Mouse (Mus musculus) heart, embryonic 13.5 days (tissue): ENCODE measurements around the gene Tmcc3. TPM values are rescaled to one million over a fixed set of nuclear protein-coding genes. Genes with fewer than 3 reads are reported as not detected.

Source experiments
- ATAC-seq: fragments of 200-750 bp; cut with Nextera tagmentation; 2 replicates; pipeline ENCODE4 v1.8.0; 2017; ENCODE audit warnings: moderate TSS enrichment; ENCODE audit not compliant: insufficient number of reproducible peaks, low FRiP score, low TSS enrichment; ENCODE audit errors: extremely low read depth
- H3K27ac ChIP-seq: fragments of 300-500 bp; sonication (generic); replicated peaks from 2 replicates; pipeline ENCODE4 v1.5.1; 2015; ENCODE audit warnings: moderate library complexity, mild to moderate bottlenecking, inconsistent platforms
- H3K27me3 ChIP-seq: fragments of 300-500 bp; sonication (generic); replicated peaks from 2 replicates; pipeline ENCODE4 v1.6.1; 2015; ENCODE audit warnings: mild to moderate bottlenecking, inconsistent platforms
- H3K36me3 ChIP-seq: fragments of 300-500 bp; sonication (generic); 2 replicates; pipeline ENCODE4 v1.6.1; 2015; ENCODE audit warnings: mild to moderate bottlenecking, inconsistent platforms
- H3K4me1 ChIP-seq: fragments of 300-500 bp; sonication (generic); 2 replicates; pipeline ENCODE4 v1.6.1; 2015; ENCODE audit warnings: inconsistent platforms
- H3K4me2 ChIP-seq: fragments of 300-500 bp; sonication (generic); 2 replicates; pipeline ENCODE4 v1.6.1; 2015; ENCODE audit warnings: inconsistent platforms, mild to moderate bottlenecking, moderate library complexity
- H3K4me3 ChIP-seq: fragments of 300-500 bp; sonication (generic); 2 replicates; pipeline ENCODE4 v1.5.1; 2015; ENCODE audit warnings: moderate library complexity, mild to moderate bottlenecking, inconsistent platforms
- H3K9ac ChIP-seq: fragments of 300-500 bp; sonication (generic); 2 replicates; pipeline ENCODE4 v1.6.1; 2015; ENCODE audit warnings: inconsistent platforms, mild to moderate bottlenecking, moderate library complexity
- H3K9me3 ChIP-seq: fragments of 300-500 bp; sonication (generic); 2 replicates; pipeline ENCODE4 v1.6.1; 2016; ENCODE audit warnings: inconsistent platforms
- WGBS: fragments of 180-500 bp; shearing (Covaris S2); methylation state at CpG from one replicate; pipeline ENCODE4 v1.1.7; 2015; ENCODE audit warnings: mixed read lengths; 5-methylcytosine and 5-hydroxymethylcytosine counted together
- polyA plus RNA-seq: library from polyadenylated mRNA; unstranded; fragments of >200 nt; fragmentation: Nextera tagmentation; extraction: Ambion mirVana; gene quantifications from 2 replicates; pipeline ENCODE4 v1.2.1, GENCODE M21; 2015

Gene Tmcc3
- polyA plus RNA-seq, result 6.2 and 7.3 TPM in 2 replicates

GRCm38 (mm10) chr10:94311511-94312006 is at the start of gene Tmcc3:
TSS of gene Tmcc3 (plus strand) at chr10:94311949.
- Histone ChIP-seq H3K4me2 (peak within 1 kb of the TSS; percentile 91), H3K4me3 (peak within 1 kb of the TSS; percentile 57), H3K9ac (peak within 1 kb of the TSS; percentile 77), H3K4me1 (peaks cover 8% of the 10 kb centered on the region; the same call in 1 of the 2 replicates), H3K36me3 (no peaks in the 10 kb centered on the region), H3K27me3 (peaks cover 29% of the 10 kb centered on the region), H3K9me3 (no peaks in the 10 kb centered on the region), H3K27ac (no peak within 1 kb of the TSS)
- WGBS, result 3% methylated on average over 19 of the region's 19 CpGs
- no peak for ATAC-seq

DNA sequence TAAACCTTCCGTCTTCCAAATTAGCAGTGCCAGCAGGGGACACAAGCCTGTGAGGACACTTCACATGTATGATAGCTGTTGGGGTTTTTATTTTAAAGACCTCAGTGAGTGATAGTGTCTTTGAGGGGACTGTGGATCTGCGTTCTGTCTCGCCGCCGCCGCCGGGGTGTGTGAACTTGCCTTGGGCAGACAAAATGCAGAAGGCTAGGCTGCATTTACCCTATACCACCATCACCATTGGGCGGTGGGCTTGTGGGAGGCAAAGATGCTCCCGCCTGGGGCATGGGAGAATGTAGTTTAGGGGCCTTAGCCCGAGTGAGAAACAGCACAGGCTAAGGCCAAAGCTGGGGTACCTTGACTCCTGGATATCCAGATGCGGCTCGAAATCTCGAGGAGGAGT is 49.1 kb upstream of the Tmcc3 start:
- H3K27me3 ChIP-seq, result no peaks in the 10 kb centered on the region; the same call in 1 of the 2 replicates
- ATAC-seq, result no peak
- H3K9me3 ChIP-seq, result no peaks in the 10 kb centered on the region
- H3K9ac ChIP-seq, result no peak overlapping the region
- no peak overlapping the region for H3K4me2 ChIP-seq
- H3K4me1 ChIP-seq, result no peaks in the 10 kb centered on the region
- H3K36me3 ChIP-seq, result no peaks in the 10 kb centered on the region
- WGBS, result 81% methylated on average over 13 of the region's 13 CpGs
- no peak overlapping the region for H3K4me3 ChIP-seq
- H3K27ac ChIP-seq, result no peak overlapping the region

DNA sequence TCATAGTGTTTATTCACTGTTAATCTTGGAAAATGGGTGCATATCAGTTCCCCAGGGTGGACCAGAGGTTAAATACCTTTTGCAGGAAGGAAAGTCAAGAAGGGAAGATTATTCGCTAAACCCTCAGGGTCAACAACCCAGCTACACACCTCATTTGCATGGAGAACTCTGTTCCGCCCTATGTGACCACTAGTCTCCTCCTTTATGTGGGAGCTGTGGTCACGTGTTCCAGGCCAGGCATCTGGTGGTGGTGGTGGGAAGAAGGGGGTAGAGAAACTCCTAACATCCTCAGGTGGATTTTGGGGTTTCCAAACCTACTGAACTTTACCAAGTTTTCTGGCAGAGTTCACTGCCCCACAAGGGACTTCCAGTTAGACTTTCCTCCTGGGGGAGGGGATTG is 48.5 kb upstream of the Tmcc3 start:
- Histone ChIP-seq H3K4me1 (no peaks in the 10 kb centered on the region), H3K27ac (no peak overlapping the region), H3K27me3 (no peaks in the 10 kb centered on the region; the same call in 1 of the 2 replicates), H3K4me3 (no peak overlapping the region), H3K36me3 (no peaks in the 10 kb centered on the region), H3K4me2 (no peak overlapping the region), H3K9ac (no peak overlapping the region), H3K9me3 (no peaks in the 10 kb centered on the region)
- 76% methylated on average over 3 of the region's 3 CpGs for WGBS
- ATAC-seq, result no peak

GRCm38 (mm10) chr10:94265656-94266542 is 45.9 kb upstream of the Tmcc3 start:
- Histone ChIP-seq H3K27me3 (no peaks in the 10 kb centered on the region; the same call in 1 of the 2 replicates), H3K4me3 (no peak overlapping the region), H3K9ac (no peak overlapping the region), H3K27ac (no peak overlapping the region), H3K4me2 (no peak overlapping the region), H3K36me3 (no peaks in the 10 kb centered on the region), H3K4me1 (no peaks in the 10 kb centered on the region), H3K9me3 (no peaks in the 10 kb centered on the region; the same call in 1 of the 2 replicates)
- ATAC-seq, result no peak
- WGBS, result 71% methylated on average over 17 of the region's 17 CpGs

DNA sequence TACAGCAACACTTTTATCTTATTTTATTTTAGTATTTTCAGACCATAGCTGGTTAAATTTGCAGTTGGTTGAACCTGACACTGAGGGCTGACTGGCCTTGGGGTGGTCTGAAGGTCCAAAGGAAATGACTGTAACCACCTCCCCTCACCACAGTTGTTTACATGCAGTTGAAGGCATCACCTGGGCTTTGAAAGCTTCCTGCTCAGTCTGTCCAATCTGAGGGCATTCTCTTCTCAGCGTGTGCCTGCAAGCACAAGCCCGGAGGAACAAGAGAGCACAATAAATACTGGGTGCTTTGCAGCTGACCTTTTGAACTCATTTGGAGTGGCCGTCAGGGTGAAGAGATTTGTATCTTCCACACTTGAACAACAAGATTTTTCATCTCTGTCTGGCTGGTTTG is 36.4 kb upstream of the Tmcc3 start:
- Histone ChIP-seq H3K4me1 (0 out of 2 replicates have a peak, but pooled peaks cover 10% of the 10 kb centered on the region), H3K27ac (no peak overlapping the region), H3K36me3 (no peaks in the 10 kb centered on the region), H3K27me3 (no peaks in the 10 kb centered on the region), H3K4me3 (no peak overlapping the region), H3K9me3 (no peaks in the 10 kb centered on the region), H3K4me2 (no peak overlapping the region), H3K9ac (no peak overlapping the region)
- ATAC-seq, result no peak
- WGBS, result 27% methylated on average over 3 of the region's 3 CpGs

DNA sequence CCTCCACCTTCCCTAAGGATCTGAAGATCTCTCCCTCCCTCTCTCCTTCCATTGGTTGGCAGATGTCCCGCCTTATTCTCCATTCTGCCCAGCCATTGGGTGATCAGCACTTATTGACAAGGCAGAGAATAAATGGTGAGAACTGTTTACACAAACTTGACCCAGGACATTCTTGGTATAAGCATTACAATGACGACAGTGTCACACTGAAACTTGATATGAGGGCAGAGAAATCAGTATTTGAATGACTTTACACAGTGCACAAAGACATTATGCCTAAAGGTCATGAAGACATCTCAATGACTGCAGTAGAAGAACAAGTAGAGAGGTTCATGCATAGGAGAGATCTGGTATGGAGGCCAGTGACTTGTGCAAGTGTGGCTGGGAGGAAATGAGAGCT is 35.2 kb upstream of the Tmcc3 start:
- 44% methylated on average over 2 of the region's 2 CpGs for WGBS
- no peak for ATAC-seq
- Histone ChIP-seq H3K4me2 (no peak overlapping the region), H3K36me3 (no peaks in the 10 kb centered on the region), H3K27me3 (no peaks in the 10 kb centered on the region), H3K9me3 (no peaks in the 10 kb centered on the region), H3K4me1 (0 out of 2 replicates have a peak, but pooled peaks cover 10% of the 10 kb centered on the region), H3K4me3 (no peak overlapping the region), H3K9ac (no peak overlapping the region), H3K27ac (no peak overlapping the region)

DNA sequence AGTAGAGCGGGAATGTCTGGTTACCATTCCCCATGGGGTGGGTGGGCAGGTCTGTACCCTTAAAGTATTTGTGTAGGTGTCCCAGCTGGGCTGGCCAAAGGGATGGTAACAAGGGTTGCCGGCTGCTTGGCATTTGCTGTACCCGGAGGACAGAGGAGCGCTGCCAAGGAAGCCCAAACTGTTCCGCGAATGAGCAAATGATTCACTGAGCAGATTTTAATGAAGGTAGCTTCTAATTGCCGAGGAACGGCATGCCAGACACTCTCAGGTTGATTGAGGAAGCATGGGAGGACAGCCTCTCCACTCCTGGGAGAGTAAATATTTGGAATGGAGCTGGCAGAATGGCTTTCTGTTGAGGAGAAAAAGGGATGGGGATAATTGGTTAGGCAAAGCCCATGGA is 29.6 kb upstream of the Tmcc3 start:
- Histone ChIP-seq H3K4me1 (0 out of 2 replicates have a peak, but pooled peaks cover 7% of the 10 kb centered on the region), H3K4me2 (no peak overlapping the region), H3K36me3 (no peaks in the 10 kb centered on the region), H3K4me3 (no peak overlapping the region), H3K27ac (no peak overlapping the region), H3K9ac (no peak overlapping the region), H3K9me3 (no peaks in the 10 kb centered on the region), H3K27me3 (no peaks in the 10 kb centered on the region)
- WGBS, result 86% methylated on average over 8 of the region's 8 CpGs
- ATAC-seq, result no peak

- Histone ChIP-seq H3K9ac (no peak overlapping the region), H3K36me3 (no peaks in the 10 kb centered on the region), H3K4me2 (no peak overlapping the region), H3K27me3 (no peaks in the 10 kb centered on the region), H3K4me1 (0 out of 2 replicates have a peak, but pooled peaks cover under 1% of the 10 kb centered on the region), H3K27ac (no peak overlapping the region), H3K9me3 (no peaks in the 10 kb centered on the region), H3K4me3 (no peak overlapping the region)
- no peak for ATAC-seq
- 78% methylated on average over 7 of the region's 7 CpGs for WGBS
Observed at GRCm38 (mm10) chr10:94282797-94283196, 29.0 kb upstream of the Tmcc3 start.

- Histone ChIP-seq H3K9ac (no peak overlapping the region), H3K27me3 (no peaks in the 10 kb centered on the region), H3K9me3 (no peaks in the 10 kb centered on the region), H3K4me3 (no peak overlapping the region), H3K4me1 (no peaks in the 10 kb centered on the region), H3K27ac (no peak overlapping the region), H3K36me3 (no peaks in the 10 kb centered on the region), H3K4me2 (no peak overlapping the region)
- ATAC-seq, result no peak
- WGBS, result 80% methylated on average over 5 of the region's 5 CpGs
Observed at GRCm38 (mm10) chr10:94294437-94294836, 17.3 kb upstream of the Tmcc3 start.

DNA sequence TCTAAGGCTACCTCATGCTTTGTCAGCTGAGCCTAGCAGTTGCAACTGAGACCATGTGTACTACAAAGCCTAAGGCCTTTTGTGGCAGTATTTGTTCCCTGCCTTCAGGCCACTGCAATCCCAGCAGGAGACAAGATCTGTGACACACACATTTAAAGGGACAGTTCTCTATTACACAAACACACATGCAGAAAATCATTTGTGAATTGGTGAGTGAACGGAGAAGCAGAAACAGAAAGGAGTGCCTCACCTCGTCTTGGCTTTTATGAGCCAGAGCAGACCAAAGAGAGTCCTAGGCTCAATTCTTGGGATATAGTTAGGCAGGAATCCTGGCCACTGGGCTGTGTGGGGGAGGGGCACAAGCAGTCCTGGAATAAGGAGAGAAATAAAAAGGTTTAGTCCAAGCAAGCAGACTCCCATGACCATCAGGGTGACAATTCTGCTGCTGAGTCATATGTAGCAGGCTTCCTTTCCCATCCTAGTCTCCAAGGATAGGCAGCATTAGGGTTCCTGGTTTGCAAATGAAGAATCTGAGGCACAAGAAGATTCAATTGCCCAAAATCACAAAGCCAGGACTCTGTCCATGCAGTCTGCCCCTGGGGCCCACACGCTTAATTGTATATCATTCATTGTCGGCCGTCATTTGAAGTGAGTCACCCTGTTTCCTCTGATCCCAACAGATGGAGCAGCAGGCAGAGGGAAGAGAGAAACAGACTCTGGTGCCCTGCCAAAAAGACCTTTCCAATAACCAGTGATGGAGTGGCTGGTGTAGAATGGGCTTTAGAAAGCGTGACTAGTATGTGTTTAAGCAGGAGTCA is 16.6 kb upstream of the Tmcc3 start:
- no peak overlapping the region for H3K27ac ChIP-seq

DNA sequence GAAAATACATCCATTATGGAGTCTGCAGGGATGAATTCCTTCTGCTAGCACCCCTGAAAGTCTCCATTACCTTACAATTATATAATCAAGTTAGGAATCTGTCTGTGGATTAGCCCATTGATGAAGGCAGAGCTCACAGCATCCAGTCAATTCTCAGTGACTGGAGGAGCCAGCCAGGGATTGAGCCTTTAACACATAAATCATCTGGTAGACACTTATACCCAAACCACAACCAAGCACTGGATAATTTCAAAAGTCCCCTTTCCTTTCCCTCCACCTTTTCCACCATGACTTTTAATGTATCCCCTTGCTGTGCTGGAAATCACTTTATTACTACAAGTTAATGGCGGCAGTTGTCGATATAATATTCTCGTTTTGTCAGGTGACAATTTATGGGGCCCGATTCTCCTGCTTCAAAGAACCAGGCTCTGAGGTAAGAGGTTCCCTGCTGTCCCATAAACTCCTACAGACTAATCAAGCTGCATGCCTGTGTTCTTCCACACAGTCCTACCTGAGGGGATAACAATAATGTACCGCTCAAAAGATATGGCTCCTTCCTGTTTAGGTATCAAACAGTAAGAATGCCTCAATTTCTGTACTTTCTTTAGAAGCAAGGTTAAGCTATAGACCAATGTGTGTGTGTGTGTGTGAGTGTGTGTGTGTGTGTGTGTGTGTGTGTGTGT is 15.7 kb upstream of the Tmcc3 start:
- Histone ChIP-seq H3K4me3 (no peak overlapping the region), H3K36me3 (no peaks in the 10 kb centered on the region), H3K27ac (no peak overlapping the region), H3K4me2 (no peak overlapping the region), H3K9me3 (no peaks in the 10 kb centered on the region), H3K9ac (no peak overlapping the region), H3K27me3 (no peaks in the 10 kb centered on the region), H3K4me1 (no peaks in the 10 kb centered on the region)
- ATAC-seq, result no peak
- WGBS, result 87% methylated on average over 5 of the region's 5 CpGs

More for the DNA sequence above, 16.6 kb upstream of the Tmcc3 start:
- Histone ChIP-seq H3K4me3 (no peak overlapping the region), H3K4me2 (no peak overlapping the region), H3K36me3 (no peaks in the 10 kb centered on the region), H3K27me3 (no peaks in the 10 kb centered on the region), H3K4me1 (no peaks in the 10 kb centered on the region), H3K9ac (no peak overlapping the region), H3K9me3 (no peaks in the 10 kb centered on the region)
- WGBS, result 52% methylated on average over 6 of the region's 6 CpGs
- no peak for ATAC-seq
